31 mouse cellular contexts compared by ENCODE assay signal in the genomic region with DNA sequence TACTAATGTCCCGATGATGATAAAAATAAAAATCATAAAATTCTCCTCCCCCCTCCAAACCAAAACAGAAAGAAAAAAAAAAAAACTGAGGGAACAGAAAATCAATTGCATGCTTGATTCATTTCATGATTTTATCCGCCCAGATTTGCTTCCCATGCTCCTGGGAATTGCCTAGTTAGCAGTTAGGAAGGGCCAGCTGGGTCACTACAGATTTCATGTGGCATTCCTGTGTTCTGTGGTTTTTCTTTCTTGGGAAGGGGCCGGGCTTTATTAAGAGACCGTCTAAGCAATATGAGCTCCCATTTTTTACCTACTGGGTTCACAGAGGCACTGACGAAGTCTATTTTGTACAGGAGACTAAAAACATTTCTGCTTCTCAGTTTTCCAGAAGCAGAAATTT.
A peak's percentile ranks its signal among the peaks of the same experiment; 100 is the strongest.
DNase-seq lines count a peak whose midpoint lies in the region; ATAC-seq and TF ChIP-seq lines count a peak whose summit lies in the region.
"Had no signal": no experiment of that assay in that cellular context is flagged by ENCODE, and none has a peak within 500 bp of the region (broad histone marks: within the 10 kb centered on the region; RNA-seq: fewer than 3 reads in every experiment).

No protein-coding gene starts in this region.

- no peak overlapping the region for H3K4me3 ChIP-seq in hindbrain, embryonic 11.5 days (ENCODE audit: low read depth, low read length)
- H3K4me3 ChIP-seq in hindbrain, embryonic 16.5 days (ENCODE audit: low read length) = no peak overlapping the region
- no peak overlapping the region for H3K4me3 ChIP-seq in limb, embryonic 14.5 days (replicated peaks; ENCODE audit: low read length)
- no peak overlapping the region for H3K4me3 ChIP-seq in limb, embryonic 10.5 days
- H3K4me3 ChIP-seq in forebrain, embryonic 16.5 days (replicated peaks; ENCODE audit: low read length) = no peak overlapping the region
- H3K4me3 ChIP-seq: embryonic facial prominence, embryonic 13.5 days; forebrain, embryonic 13.5 days; intestine, embryonic 15.5 days; layer of hippocampus, adult 2 months; left cerebral cortex, adult 2 months; limb, embryonic 15.5 days; liver, embryonic 13.5 days; megakaryocyte, embryonic 14.5 days had no signal

- H3K36me3 ChIP-seq in hindbrain, embryonic 11.5 days (ENCODE audit: control insufficient read depth, insufficient read depth, low read length) = no peaks in the 10 kb centered on the region
- no peaks in the 10 kb centered on the region for H3K36me3 ChIP-seq in hindbrain, embryonic 16.5 days (ENCODE audit: control insufficient read depth, insufficient read depth, low read length)
- H3K36me3 ChIP-seq in limb, embryonic 14.5 days (ENCODE audit: control insufficient read depth, insufficient read depth, low read length) = no peaks in the 10 kb centered on the region
- no peaks in the 10 kb centered on the region for H3K36me3 ChIP-seq in limb, embryonic 10.5 days
- H3K36me3 ChIP-seq in forebrain, embryonic 16.5 days (ENCODE audit: control insufficient read depth, insufficient read depth) = no peaks in the 10 kb centered on the region
- H3K36me3 ChIP-seq: embryonic facial prominence, embryonic 13.5 days; intestine, embryonic 15.5 days; limb, embryonic 15.5 days; liver, embryonic 13.5 days had no signal

- ATAC-seq in hindbrain, embryonic 11.5 days (ENCODE audit: low FRiP score) = peak; percentile 78; the same call in 1 of the 2 replicates
- ATAC-seq in hindbrain, embryonic 16.5 days = no peak
- ATAC-seq in limb, embryonic 14.5 days (ENCODE audit: low FRiP score, low read depth) = no peak
- no peak for ATAC-seq in forebrain, embryonic 16.5 days
- ATAC-seq: forebrain, embryonic 13.5 days; intestine, embryonic 15.5 days; lung, postnatal 0 days had no signal

- H3K27ac ChIP-seq in hindbrain, embryonic 11.5 days (ENCODE audit: low read depth, low read length) = no peak overlapping the region
- H3K27ac ChIP-seq in hindbrain, embryonic 16.5 days (ENCODE audit: low read depth, low read length) = no peak overlapping the region
- no peak overlapping the region for H3K27ac ChIP-seq in limb, embryonic 14.5 days (replicated peaks; ENCODE audit: low read depth, low read length)
- no peak overlapping the region for H3K27ac ChIP-seq in limb, embryonic 10.5 days
- H3K27ac ChIP-seq in forebrain, embryonic 16.5 days (ENCODE audit: low read length) = no peak overlapping the region
- H3K27ac ChIP-seq: embryonic facial prominence, embryonic 13.5 days; forebrain, embryonic 13.5 days; hindbrain, embryonic 14.5 days; intestine, embryonic 15.5 days; layer of hippocampus, adult 2 months; left cerebral cortex, adult 2 months; limb, embryonic 15.5 days; liver, embryonic 13.5 days had no signal

- no peak overlapping the region for H3K9ac ChIP-seq in hindbrain, embryonic 11.5 days (ENCODE audit: low read depth, low read length)
- no peak overlapping the region for H3K9ac ChIP-seq in hindbrain, embryonic 16.5 days (ENCODE audit: low read depth, low read length)
- H3K9ac ChIP-seq in limb, embryonic 14.5 days (ENCODE audit: low read depth, low read length, severe bottlenecking) = no peak overlapping the region
- no peak overlapping the region for H3K9ac ChIP-seq in forebrain, embryonic 16.5 days (replicated peaks; ENCODE audit: low read depth, low read length)
- H3K9ac ChIP-seq: embryonic facial prominence, embryonic 13.5 days; forebrain, embryonic 13.5 days; hindbrain, embryonic 14.5 days; intestine, embryonic 15.5 days; limb, embryonic 15.5 days; liver, embryonic 13.5 days had no signal

- H3K4me2 ChIP-seq in hindbrain, embryonic 11.5 days (replicated peaks; ENCODE audit: low read depth, low read length) = no peak overlapping the region
- H3K4me2 ChIP-seq in hindbrain, embryonic 16.5 days (ENCODE audit: low read length) = no peak overlapping the region
- H3K4me2 ChIP-seq in limb, embryonic 14.5 days (replicated peaks; ENCODE audit: low read depth, low read length, severe bottlenecking) = no peak overlapping the region
- no peak overlapping the region for H3K4me2 ChIP-seq in forebrain, embryonic 16.5 days (ENCODE audit: low read length)
- H3K4me2 ChIP-seq: embryonic facial prominence, embryonic 13.5 days; forebrain, embryonic 13.5 days; heart, embryonic 11.5 days; hindbrain, embryonic 14.5 days; intestine, embryonic 15.5 days; limb, embryonic 15.5 days; liver, embryonic 13.5 days had no signal

- no peaks in the 10 kb centered on the region for H3K27me3 ChIP-seq in hindbrain, embryonic 11.5 days (ENCODE audit: control insufficient read depth, insufficient read depth, low read length)
- no peaks in the 10 kb centered on the region for H3K27me3 ChIP-seq in hindbrain, embryonic 16.5 days (replicated peaks; ENCODE audit: control insufficient read depth, insufficient read depth, low read length)
- no peaks in the 10 kb centered on the region for H3K27me3 ChIP-seq in limb, embryonic 14.5 days (ENCODE audit: control insufficient read depth, insufficient read depth, low read length)
- no peaks in the 10 kb centered on the region for H3K27me3 ChIP-seq in limb, embryonic 10.5 days (ENCODE audit: low read depth, poor library complexity, severe bottlenecking)
- no peaks in the 10 kb centered on the region for H3K27me3 ChIP-seq in forebrain, embryonic 16.5 days (replicated peaks; ENCODE audit: control insufficient read depth, insufficient read depth, low read length)
- H3K27me3 ChIP-seq: embryonic facial prominence, embryonic 13.5 days; forebrain, embryonic 13.5 days; intestine, embryonic 15.5 days; limb, embryonic 15.5 days; liver, embryonic 13.5 days; megakaryocyte, embryonic 14.5 days had no signal

- H3K9me3 ChIP-seq in hindbrain, embryonic 11.5 days (ENCODE audit: control insufficient read depth, low read length) = no peaks in the 10 kb centered on the region
- H3K9me3 ChIP-seq in hindbrain, embryonic 16.5 days (ENCODE audit: control insufficient read depth, low read length) = no peaks in the 10 kb centered on the region
- no peaks in the 10 kb centered on the region for H3K9me3 ChIP-seq in limb, embryonic 14.5 days (ENCODE audit: control insufficient read depth, low read length)
- no peaks in the 10 kb centered on the region for H3K9me3 ChIP-seq in limb, embryonic 10.5 days (replicated peaks)
- no peaks in the 10 kb centered on the region for H3K9me3 ChIP-seq in forebrain, embryonic 16.5 days (ENCODE audit: control insufficient read depth, low read length)
- H3K9me3 ChIP-seq: embryonic facial prominence, embryonic 13.5 days; forebrain, embryonic 13.5 days; intestine, embryonic 15.5 days; limb, embryonic 15.5 days; liver, embryonic 13.5 days; megakaryocyte, embryonic 14.5 days had no signal

- WGBS in hindbrain, embryonic 11.5 days = 64% methylated on average over 5 of the region's 5 CpGs
- 65% methylated on average over 5 of the region's 5 CpGs for WGBS in hindbrain, embryonic 16.5 days
- 56% methylated on average over 5 of the region's 5 CpGs for WGBS in limb, embryonic 14.5 days
- WGBS in limb, embryonic 10.5 days = 88% methylated on average over 5 of the region's 5 CpGs
- 85% methylated on average over 5 of the region's 5 CpGs for WGBS in forebrain, embryonic 16.5 days

- no peak for TF ChIP-seq POLR2A in limb, embryonic 14.5 days (IDR thresholded peaks at IDR 0.05; ENCODE audit: borderline replicate concordance, extremely low read depth, insufficient read depth, insufficient read length)

- H3K4me1 ChIP-seq in hindbrain, embryonic 11.5 days (replicated peaks; ENCODE audit: control insufficient read depth, insufficient read depth, low read length) = no peaks in the 10 kb centered on the region
- no peaks in the 10 kb centered on the region for H3K4me1 ChIP-seq in hindbrain, embryonic 16.5 days (ENCODE audit: control insufficient read depth, insufficient read depth, low read depth, low read length)
- no peaks in the 10 kb centered on the region for H3K4me1 ChIP-seq in limb, embryonic 14.5 days (ENCODE audit: control insufficient read depth, insufficient read depth, low read length)
- H3K4me1 ChIP-seq in limb, embryonic 10.5 days = no peaks in the 10 kb centered on the region
- no peaks in the 10 kb centered on the region for H3K4me1 ChIP-seq in forebrain, embryonic 16.5 days (replicated peaks; ENCODE audit: control insufficient read depth, insufficient read depth, low read length)
- H3K4me1 ChIP-seq: forebrain, embryonic 13.5 days; intestine, embryonic 15.5 days; limb, embryonic 15.5 days; liver, embryonic 13.5 days; megakaryocyte, embryonic 14.5 days had no signal

- DNase-seq in hindbrain, embryonic 11.5 days (ENCODE audit: low spot score) = peak; percentile 29
- peak; percentile 7 for DNase-seq in limb, embryonic 14.5 days (ENCODE audit: low spot score)
- DNase-seq in limb, embryonic 10.5 days (ENCODE audit: low spot score) = no peak
- DNase-seq in retina, embryonic 14.5 days (ENCODE audit: low spot score) = peak; percentile 11
- DNase-seq in retina, postnatal 1 day = no peak
- DNase-seq: adrenal gland, postnatal 25 days; B cell, adult 2 months; cerebellum, adult 18-20 months; cerebellum, postnatal 10 days; gastrocnemius, postnatal 36 days; heart, adult 18-20 months; heart, postnatal 36 days; kidney, adult 9 months; kidney, postnatal 36 days; liver, embryonic 13.5 days; lung, adult 18-20 months; lung, postnatal 4 days; thymus, adult 2 months; thymus, postnatal 4 days had no signal

Comparison
In these comparisons a context has a peak if more than half of its experiments do, and no peak if none do; other contexts are left out.
1. DNase-seq: peak in hindbrain, embryonic 11.5 days (single experiment), limb, embryonic 14.5 days (single experiment) and retina, embryonic 14.5 days (single experiment); none in limb, embryonic 10.5 days (single experiment) and retina, postnatal 1 day (single experiment).